Mouse (Mus musculus): ENCODE measurements around the gene Golm1.

GRCm38 (mm10) chr13:59613868-59614267, 61.7 kb downstream of the Golm1 start:
- TF ChIP-seq CTCF (IDR thresholded peaks at IDR 0.05; ENCODE audit: low read depth) (no peak), EP300 (optimal IDR thresholded peaks at IDR 0.05) (no peak)
